ENCODE assay signal across 1 mouse cellular context in the genomic region with DNA sequence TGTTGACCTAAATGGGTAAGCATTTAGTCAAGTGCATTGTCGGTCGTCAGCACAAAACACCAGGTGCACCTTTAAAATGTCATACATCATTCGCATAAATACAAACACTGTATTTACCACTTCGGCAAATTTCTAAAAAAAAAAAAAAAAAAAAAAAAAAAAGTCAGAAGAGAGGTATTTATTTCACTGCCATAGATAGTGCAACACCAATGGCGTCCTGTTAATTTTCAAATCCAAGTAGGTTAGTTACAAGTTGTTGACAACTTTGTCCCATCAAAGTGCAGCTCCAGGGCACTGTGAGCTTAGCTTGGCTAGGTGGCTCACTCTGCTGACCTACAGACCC.
TF ChIP-seq lines count a peak whose summit lies in the region.

No protein-coding gene starts in this region.

TF ChIP-seq in MEL, 35 proteins besides CTCF, POLR2A, EP300 and RAD21 (continued from another document):
- TF ChIP-seq MYB (IDR thresholded peaks at IDR 0.05; ENCODE audit: low read depth, low read length): no peak
- peak; percentile 86 for TF ChIP-seq ZNF384 (IDR thresholded peaks at IDR 0.05; ENCODE audit: low read depth, low read length)
